Mouse (Mus musculus) induced T-regulatory cell, adult 2 months (primary cell): ENCODE measurements around the gene Map2k4.

Source experiments
- DNase-seq: peaks from one replicate; pipeline ENCODE4 v3.0.0-alpha.2; 2012; ENCODE audit warnings: low read depth

Gene Map2k4

DNA sequence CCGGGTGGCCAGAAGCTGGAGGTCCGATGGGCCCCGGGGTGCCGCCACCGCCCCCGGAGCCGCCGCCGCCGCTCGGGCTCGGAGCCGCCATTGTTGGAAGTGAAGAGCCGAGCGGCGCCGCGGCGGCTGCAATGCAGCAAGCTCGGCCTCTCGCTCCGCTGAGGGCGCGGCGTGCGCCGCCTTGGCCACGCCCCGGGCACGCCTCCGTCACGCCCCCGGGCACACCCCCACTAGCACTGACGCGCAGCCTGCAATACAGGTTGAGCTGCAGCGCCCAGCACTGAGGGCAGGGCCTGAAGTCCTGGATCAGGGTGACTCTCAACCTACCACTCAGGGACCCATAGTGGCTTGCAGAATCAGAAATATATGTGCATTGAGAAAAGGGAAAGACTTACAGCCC, at the start of gene Map2k4:
Gene Map2k4 (minus strand): TSS at position 144 of the 400 bp plus-strand sequence.
- DNase-seq = peak; percentile 94

DNA sequence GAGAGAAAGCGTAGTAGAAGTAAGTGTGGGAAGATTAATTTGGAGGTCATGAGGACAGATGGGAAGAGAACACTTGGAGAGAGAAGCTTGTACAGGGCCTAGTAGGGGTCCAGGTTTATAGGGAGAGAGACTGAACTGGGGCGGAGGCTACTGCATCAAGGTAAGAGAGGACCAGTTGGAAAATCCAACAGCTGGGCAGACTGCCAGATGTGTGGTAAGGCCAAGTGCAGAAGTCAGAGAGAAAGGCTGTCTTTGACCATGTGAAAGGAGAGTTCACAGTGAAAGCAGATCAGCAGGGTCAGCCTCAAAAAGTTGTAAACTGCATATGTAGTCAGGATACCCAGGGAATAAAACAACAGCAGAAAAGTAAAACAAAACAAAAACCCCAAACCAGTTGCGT, 36.5 kb upstream of the Map2k4 start:
- no peak for DNase-seq

DNA sequence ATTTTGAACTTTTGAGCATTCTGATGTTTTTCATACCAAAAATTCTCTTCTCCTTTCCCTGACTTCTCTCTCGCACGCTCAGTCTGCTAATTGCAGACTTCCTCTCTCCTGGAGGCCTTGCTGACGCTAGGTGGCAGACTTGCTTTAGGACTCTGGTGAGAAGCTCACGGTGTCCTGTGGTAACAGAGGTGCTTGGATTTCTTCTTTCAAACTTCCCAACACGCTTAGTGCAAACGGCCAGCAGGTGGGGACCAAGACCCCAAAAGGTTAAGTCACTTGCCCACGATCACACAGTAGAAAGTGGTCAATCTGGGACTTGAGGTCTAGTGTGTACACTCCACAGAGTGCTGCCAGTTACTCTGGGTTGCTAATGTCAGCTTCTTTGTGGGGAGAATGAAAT, 32.8 kb upstream of the Map2k4 start:
- peak; percentile 49 for DNase-seq

DNA sequence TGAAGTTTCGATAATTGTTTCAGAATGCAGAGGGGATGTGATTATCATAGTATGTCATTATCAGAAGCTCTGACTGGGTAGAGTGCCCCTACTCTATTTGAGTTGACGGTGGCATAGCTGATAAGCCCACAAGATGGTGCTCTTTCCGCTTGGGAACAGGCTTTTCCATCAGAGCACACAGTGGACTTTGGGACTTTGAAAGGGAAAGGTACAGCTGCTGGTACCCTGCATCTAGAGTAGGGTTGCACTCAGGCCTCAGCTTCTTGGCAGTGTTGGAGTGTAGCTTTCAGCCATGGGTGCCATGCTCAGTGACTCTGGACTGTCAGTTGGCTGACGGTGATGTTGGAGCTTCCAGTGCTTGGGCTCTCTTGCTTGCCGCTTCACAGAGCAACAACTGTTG, 32.2 kb upstream of the Map2k4 start:
- no peak for DNase-seq

DNA sequence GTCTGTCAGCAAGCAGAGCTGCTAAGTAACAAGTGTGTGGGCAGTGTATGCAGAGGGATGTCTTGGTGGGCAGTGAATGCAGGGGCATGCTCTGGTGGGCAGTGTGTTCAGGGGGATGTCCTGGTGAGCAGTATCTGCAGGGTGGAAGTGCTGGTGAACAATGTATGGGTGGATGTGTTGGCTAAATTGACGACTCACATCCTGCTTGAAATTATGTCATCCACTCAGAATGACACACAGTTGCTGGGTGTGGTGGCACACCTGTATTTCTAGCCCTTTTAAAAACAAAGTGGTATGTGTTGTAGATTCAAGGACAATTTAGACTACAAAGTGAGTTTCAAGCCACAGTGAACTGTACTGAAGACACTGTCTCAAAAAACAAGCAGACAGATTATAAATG, 30.1 kb upstream of the Map2k4 start:
- DNase-seq = no peak

DNA sequence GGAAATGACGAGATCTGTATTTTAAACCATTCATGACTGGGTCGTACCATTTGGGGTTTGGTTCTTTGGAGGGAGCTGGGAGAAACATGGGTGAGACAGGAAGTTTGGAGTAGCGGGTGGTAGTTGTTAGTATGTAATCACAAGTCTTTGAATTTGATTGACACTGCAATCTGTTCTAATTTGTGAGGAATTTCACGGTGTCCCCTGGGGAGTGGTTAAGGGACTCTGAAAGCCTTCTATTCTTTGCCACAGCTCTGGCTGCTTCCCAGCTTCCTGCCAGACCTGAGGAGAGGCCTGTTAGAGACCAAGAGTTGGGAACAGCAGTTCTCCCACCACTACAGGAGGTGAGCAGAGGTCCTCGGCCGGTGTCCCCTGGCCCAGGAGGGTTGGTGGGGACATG, 28.1 kb upstream of the Map2k4 start:
- no peak for DNase-seq

DNA sequence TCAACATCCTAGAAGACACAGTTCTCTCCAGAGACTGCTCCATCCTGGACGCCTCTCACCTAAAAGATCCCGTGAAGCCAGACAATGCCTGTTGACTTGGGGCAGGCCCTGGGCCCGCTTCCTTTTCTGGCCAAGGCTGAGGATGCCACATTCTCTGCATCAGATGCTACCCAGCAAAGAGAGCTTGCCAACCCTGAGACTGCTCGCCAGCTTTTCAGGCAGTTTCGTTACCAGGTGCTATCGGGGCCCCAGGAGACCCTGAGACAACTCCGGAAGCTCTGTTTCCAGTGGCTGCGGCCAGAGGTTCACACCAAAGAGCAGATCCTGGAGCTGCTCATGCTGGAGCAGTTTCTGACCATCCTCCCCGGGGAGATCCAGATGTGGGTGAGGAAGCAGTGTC, 26.3 kb upstream of the Map2k4 start:
- DNase-seq = no peak

DNA sequence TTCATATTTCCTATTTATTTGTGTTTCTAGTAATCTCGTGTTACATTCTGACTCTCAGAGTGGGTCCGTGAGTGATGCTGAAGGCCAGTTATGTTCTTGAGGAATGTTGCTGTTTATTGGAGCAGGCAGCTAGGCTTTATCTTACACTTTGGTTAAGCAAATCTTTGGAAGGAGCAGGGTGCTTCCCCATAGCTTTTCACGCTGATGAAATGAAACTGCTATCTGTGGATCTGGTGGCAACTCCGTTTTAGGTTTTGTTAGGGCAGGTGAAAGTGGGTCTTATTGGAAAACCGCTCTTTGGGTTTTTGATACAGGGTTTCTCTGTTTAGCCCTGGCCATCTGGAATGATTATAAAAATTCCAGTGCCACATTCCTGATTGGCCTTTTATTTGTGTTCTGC, 24.0 kb upstream of the Map2k4 start:
- DNase-seq = no peak

DNA sequence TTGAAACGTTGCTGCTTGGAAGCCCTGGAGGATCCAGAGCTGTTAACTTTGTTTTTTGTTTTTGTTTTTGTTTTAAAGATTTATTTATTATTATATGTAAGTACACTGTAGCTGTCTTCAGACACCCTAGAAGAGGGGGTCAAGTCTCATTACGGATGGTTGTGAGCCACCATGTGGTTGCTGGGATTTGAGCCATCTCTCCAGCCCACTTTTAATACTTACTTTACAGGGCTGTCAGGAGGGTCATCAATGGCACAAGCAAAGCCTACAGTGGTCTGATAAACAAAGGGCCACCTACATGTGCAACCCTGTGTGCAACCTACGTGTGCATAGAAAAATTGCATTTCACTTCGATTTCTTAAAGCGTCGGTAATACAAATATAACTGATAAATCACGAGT, 19.5 kb upstream of the Map2k4 start:
- no peak for DNase-seq

DNA sequence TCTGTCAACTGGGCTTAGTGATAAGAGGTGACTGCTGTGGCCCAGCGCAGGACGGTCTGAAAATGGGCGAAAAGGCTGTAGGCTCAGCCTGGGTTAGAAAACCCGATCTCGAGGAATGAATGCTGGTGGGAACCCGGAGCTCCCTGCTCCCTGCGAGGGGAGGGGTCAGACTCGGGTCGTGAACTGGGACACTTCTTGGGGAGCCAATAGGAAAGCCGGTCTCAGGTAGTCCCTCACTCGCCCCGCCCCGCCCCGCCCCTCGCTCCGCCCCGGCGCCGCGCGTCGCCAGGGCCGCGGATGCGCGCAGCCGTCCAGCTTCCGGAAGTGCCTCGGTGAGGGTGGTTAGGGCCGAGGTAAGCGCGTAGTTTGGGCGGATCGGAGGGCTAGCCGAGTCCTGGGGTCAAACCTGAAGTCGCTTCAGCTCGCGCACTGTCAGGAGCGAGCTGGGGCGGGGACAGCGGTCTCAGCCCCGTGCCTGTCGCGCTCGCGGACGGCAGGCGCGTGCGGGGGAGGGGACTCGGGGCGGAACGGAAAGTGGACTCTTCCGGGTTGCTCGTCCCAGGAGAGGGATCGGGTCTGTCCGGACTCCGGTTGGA, 18.9 kb upstream of the Map2k4 start, which contains the start of gene Zkscan6:
Gene Zkscan6 (plus strand): TSS at position 267 of the 596 bp plus-strand sequence.
- DNase-seq = peak; percentile 96

DNA sequence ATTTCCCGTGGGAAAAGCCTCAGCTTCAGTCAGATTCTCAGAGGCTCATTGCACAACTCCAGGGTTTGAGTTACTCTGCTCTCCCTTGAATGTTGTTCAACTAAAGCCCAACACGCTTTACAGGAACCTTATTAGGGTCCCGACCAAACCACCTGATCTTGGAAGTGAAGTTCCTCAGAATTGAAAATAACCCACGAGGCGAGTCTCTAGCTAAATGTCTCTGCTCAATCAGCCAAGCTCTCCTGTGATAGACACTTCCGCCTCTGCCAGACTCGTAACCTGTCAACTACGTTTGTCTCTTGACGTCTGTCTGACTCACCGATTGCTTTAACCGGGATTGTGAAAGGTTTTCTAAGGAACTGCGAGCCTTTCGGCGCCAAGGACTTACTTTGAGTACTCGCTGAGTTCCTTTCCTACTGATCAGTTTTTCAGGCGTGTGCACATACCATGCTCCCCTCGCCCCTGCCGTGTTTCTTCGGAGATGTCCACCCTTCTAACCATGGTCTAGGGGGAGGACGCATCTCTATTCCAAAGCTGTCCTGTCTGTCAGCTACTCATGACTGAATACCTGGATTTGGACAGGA, 18.3 kb upstream of the Map2k4 start:
- DNase-seq = peak; percentile 81

DNA sequence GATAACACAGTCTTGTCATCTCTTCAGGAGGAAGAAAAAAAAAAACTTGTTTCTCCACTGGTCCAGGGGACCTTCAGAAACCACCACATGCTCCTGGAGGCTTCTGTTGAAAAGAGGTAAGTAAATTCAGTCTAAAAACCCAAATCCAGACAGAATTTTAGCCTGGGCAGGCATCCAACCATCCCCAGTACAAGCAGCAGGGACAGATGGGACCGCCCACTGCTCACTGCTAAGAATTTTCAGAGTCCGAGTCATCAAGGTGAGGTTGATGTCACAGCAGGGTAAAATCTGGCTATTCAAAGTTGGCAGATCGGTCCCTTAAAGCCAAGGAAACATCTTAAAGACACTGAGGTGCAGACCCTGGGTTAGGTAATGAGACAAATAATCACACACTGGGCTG, 13.8 kb upstream of the Map2k4 start:
- DNase-seq = no peak

DNA sequence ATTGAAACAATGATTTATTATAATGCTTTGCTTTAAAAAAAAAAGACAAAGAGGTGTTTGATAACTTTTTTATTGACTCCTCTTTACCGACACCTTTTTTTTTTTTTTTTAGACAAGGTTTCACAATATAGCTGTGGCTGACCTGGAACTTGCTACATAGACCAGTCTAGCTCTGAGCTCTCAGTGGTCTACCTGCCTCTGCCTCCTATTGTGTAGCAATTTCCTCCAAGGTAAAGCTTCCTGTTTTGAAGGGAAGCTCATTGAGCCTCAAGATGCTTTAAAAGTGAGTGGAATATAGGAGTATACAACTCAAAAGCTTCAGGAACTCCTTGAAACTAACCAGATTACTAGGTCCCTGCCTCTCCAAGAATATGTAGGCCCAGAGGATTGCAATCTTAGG, 7.8 kb upstream of the Map2k4 start:
- no peak for DNase-seq

DNA sequence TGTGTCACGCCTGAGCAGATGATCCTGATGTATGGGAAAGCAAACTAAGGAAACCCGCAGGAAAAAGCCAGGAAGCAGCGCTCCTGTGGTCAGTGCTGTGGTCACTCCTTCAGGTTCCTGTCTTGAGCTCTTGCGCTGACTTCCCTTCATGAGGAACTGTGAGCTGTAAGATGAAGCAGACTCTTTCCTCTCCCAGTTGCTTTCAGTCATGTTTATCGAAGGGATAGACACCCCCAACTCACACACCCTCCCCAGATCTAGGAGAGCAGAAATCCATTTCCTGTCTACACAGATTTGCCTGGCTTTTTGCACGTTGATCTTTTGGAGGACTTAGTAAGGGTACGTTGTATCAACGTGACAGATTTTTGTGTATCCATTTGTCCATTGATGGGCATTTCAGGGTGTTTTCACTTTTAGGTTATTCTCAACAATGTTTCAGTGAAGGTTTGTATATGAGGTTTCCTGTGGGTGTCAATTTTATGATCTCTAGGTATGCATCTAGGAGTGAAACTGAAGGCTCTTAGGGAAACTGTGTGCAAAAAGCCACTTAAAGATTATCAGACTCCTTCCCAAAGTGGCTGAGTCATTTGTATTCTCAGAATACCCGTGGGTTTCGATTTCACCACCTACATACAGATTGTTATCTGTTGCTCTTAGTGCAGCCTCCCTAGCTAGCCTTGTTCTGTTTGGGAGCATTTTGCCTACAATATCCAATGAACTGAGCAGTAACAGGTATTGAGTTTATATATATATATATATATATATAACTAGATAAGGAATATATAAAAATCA, 6.5 kb upstream of the Map2k4 start:
- peak; percentile 84 for DNase-seq

DNA sequence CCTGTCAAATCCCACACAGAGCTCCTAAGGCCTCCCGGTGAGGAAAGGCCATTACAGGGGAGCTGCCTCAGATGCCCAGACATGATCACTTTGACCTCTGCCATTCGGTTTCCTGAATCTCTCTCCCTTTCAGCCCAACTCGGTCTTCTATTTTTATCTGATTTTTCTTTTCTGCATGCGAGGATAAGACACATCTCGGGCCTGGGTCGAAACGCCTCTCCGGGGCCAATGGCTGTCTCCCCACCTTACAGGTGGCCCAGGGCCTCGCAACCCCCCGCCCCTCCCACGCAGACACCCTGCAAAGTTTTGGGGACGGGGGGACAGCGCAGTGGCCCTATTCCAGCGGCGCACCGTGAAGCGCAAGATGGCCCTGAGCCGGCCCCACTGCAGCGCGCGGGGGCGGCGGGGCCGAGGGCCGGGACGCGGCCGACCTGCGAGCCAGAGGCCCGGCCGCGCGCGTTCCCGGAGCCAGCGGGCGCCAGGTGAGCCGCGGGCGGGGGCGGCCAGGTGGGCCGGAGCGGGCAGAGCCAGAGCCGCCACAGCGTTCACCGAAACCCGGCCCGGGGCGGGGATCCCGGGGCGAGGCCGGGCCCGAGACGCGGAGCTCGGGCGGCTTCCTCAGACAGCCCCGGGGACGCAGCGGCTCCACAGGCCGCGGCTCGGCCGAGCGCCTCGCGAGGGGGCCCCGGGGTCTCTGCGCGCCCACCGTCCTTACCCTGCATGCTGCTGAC, 511 bp downstream of the Map2k4 start:
- DNase-seq = no peak

DNA sequence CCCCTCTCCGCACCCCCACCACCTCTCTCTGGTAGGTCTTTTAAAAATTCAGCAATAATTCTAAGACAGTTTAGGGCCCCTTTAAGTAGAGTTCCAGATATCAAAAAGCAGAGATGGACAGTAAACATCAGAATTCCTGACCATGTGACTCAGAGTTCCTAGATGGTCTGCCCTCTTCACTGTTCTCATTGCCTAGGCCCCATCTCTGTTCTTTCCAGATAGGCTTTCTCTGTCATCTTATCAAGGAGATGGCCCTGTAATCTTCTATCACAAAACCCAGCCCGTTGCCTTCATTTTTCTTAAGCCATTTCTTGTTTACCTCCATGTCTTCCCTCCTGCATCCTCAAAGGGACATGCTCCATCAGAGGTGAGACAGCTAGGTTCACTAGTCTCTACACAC, 1.9 kb downstream of the Map2k4 start:
- DNase-seq = no peak

DNA sequence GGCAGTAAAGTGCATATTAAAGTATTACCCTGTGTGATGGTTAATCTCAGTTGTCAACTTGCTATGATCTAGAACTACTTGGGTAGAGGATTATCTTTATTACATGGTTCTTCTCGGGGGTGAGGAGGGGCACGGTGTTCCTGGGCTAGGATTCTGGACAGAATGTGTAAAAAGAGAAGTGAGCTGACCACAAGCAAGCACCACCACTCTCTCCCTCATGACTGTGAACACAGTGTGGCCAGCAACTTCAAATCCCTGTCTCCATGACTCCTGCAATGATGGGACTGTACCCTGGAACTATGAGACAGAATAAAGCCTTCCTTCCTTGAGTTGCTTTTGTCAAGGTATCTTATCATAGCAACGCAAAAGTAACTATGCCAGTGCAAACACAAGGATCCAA, 6.5 kb downstream of the Map2k4 start:
- no peak for DNase-seq

DNA sequence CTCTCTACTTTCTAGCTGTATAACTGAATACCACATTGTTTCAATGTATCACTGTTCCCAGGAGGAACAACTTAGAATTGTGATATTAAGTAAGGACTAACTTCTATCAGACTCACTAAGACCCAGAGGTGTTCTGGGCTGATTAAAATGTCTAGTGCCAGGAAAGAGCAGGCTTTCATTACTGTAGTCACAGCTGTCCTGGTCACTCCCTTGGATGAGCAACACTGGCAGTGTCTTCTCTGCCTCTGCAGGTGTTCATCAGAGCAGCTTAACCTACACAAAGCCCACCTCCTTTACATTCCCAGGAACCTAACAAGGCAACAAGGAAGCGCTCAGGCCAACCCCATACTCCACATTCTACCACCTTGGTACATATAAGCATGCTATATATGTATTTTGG, 8.5 kb downstream of the Map2k4 start:
- DNase-seq = no peak

DNA sequence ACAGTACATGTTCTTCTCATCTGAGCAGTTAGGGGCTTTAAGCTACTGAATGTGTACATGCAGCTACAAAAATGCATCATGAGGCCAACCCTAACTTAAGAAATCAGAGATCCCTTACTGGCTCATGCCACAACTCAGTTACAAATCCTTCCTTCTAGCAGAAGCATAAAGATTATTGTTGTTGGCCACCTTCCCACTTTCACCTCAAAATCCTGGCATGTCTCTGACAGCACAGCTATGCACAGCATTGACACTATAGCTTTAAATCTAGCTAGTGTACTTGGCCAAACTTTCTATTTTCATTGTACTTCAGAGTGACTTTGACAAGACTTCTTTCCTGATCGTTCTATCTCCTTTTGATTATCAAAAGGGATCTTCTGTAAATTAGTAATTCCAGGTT, 9.0 kb downstream of the Map2k4 start:
- DNase-seq = no peak

DNA sequence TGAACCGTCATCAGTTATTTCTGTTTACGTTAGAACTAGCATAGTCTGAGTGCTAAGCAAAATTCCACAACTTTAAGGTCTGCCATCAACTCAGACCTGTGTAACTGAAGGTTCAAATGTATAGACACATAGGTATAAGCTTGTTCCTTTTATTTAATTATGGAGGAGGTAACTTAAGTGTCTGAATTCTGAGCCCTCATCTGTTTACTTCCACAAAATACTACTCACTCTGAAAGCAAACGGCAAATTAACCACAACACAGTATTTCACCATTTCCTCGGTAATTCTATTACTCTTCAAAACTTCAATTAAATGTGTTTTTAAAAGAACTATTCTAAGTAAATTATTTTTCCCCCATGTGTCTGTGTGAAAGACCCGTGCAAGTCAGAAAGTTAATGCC, 10.3 kb downstream of the Map2k4 start:
- DNase-seq = no peak

DNA sequence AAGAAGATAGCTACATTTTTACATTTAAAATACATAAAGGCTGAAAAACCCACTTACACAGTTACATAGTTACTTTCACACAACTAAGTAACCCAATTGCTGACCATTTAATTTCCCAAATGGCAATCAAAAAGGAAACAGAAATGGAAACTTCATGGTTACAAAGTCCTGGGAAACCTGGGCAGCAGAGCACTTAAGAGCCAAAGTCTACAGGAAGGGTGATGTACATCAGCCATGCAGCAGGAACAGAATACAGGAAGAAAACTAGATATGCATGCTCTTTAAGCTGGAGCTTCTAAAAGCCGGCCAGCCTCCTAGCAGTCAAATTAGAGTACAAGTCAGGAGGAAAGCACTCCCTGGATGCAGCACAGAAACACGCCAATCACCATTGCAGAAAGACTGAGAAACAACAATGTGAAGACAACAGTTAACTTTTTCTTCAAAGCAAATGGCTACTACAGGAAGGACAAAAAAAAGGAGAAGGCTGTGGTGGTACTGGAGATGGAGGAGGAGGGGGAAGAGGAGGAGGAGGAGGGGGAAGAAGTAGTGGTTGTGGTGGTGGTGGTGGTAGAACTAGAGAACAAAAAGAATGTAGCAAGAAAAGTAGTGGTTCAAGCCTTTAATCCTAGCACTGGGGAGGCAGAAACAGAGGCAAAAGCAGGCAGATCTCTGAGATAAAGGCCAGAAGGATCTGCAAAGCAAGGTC, 11.0 kb downstream of the Map2k4 start:
- DNase-seq = no peak

DNA sequence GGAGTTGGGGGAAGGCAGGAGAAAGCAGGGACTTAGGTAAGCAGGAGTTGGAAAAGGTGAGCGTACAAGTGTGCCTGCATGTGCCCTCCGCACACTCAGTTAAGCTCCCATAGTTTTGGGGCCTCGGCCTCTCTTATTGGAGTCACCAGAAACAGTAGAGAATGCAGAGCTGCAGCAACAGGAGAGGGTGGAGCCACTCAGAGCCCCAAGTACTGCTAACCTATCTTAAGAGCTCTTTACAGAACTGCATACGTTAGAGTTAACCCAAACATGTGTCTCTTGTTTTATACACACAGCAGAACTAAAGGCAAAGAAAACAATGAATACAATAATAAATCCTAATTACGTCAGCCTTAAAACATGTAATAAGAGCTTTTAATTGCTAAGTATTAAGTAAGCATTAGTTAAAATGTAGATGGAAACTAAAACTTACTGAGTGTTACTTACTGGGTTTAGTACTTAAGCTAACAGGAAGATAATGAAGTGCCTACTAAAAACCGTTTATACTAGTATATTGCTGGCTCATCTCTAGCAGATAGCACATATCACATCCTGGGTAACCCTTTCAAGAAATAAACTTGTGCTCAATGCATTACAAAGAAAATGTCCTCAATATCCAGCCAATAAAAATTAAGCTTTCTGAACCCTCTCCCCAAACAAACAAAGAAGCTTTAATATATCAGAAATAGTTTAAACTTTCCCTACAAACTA, 14.0 kb downstream of the Map2k4 start:
- DNase-seq = no peak
